Mouse (Mus musculus): ENCODE results near the gene Ptprg. TPM values are rescaled to one million over a fixed set of nuclear protein-coding genes. Genes with fewer than 3 reads are reported as not detected.

Ptprg gene
- total RNA-seq, 2 experiments from 2014 or later: 134 to 135 TPM

DNA sequence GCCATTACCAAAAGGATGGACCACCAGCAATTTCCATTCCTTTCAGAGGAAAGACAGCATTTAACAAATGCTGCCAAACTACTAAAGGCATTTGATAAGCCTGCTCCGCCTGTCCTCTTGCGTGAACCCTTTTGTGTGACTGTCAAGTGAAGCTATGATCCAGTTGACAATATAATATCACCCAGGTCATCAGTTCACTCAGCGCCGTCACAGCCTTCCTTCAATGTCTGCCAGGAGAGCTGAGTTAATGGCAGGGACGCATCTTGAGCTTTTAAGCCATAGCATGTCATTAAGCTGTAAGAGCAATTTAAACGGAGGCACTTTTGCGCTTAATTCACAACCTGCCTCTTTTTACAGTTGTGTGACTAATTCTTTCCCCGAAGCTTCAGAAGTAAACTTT, 565.9 kb downstream of the Ptprg start:
- intact Hi-C loops (cut with DNase I): no loop called here

DNA sequence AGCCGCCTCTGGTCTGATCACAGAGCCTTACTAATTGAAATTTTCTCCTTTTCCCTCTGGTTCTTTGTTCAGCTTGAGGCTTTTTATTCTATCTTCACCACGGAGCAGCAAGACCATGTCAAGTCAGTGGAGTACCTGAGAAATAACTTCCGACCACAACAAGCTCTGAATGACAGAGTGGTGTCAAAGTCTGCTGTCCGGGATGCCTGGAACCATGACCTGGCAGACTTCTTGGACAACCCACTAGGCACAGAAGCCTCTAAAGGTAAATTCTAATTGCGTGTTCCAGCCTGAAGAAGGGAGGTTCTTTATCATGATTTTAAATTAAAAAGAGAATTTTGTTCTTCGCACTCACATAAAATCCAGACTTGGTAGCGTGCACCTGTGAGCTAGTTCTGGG, 568.6 kb downstream of the Ptprg start:
- intact Hi-C loops (cut with DNase I): no loop called here
- DNase-seq (ENCODE audit: extremely low spot score in 1 of 2, low spot score in 2 of 2): no peak

More for the DNA sequence above, 565.9 kb downstream of the Ptprg start:
- DNase-seq (ENCODE audit: extremely low spot score in 1 of 2, low spot score in 2 of 2): no peak

DNA sequence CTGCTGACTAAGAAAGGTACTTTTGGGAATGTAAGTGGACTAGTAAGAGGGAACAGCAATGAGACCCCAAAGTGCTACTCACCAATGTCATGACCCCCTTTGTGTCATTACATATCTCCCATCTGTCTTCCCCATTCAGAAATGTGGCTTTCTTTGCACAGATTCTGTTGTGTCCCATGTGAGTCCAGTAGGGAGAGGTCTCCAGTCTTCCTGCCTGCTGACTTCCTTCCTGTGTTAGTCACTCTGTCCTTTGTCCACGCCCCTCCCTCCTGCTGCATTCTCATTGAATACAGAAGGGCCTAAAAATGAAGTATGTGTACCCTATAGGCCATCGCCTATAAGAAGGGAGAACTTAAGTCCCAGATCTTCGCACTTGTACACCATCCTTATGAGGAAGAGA, 571.4 kb downstream of the Ptprg start:
- DNase-seq (ENCODE audit: extremely low spot score in 1 of 2, low spot score in 2 of 2): no peak
- intact Hi-C loops (cut with DNase I): no loop called here

DNA sequence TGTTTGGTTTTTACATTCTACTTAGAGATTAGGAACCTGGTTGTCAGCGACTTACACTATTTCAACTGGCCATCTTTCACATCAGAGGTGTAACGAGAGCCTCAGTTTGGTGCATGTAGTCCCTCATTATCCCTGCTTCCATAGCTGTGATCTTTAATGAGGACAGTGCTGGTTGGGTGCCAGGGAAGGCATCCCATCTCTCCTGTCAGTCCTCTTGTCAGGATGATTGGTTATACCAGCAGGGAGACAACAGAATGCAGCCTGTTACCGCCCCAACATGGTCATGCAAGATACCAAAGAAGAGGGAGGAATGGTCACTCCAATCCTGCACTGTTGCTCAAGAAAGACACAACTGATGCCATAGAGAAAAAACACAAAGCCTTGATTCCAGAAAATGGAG, 574.6 kb downstream of the Ptprg start:
- DNase-seq (ENCODE audit: extremely low spot score in 1 of 2, low spot score in 2 of 2): no peak
- intact Hi-C loops (cut with DNase I): no loop called here

DNA sequence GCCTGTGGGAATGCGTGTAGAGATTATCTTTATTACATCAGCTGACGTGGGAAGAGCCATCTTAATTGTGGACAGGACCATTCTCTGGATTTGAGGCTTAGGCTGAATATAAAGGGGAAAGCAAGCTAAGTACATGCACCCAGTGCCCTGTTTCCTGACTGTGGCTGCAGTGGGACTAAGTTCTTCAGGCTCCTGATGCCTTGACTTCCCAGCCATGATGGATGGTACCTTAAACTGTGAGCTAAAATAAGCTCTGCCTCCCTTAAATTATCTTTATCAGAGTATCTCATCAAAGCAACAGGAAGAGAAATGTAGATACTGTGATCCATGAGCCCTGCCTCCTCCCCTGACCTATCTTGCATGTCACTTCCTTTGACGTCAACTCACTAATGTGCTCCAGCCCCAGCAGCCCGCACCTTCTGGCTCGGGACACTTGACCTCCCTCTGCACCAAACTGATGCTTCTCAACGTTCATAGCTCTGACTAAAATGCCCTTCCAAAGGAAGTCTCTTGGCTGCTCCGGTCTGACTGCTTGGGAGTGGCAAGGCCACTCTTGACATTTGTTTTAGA, 578.8 kb downstream of the Ptprg start:
- no peak for DNase-seq (ENCODE audit: extremely low spot score in 1 of 2, low spot score in 2 of 2)
- intact Hi-C loops (cut with DNase I): loop anchor here (10.0 kb wide), 1 partner anchor 217 kb away; no protein-coding TSS in a partner anchor

DNA sequence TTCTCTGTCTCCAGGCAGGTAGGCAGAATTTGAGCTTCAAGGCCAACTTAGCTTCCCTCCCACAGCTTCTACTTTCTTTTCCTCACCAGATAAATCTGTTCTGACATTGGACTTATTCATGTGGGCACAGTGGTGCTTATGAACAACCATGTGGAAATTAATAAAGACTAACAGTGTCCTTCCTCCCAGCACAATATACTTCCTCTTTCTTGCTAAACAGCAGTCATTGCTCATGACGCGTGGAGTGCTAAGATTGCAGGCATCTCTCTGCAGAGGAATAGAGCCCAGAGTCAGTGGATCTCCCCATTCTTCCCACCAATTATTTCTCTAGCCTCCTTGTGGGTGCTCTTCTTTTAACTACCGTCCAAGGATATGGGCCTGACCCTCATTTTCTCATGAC, 579.8 kb downstream of the Ptprg start:
- DNase-seq (ENCODE audit: extremely low spot score in 1 of 2, low spot score in 2 of 2): no peak
- intact Hi-C loops (cut with DNase I): loop anchor here (10.0 kb wide), 1 partner anchor 218 kb away; no protein-coding TSS in a partner anchor

DNA sequence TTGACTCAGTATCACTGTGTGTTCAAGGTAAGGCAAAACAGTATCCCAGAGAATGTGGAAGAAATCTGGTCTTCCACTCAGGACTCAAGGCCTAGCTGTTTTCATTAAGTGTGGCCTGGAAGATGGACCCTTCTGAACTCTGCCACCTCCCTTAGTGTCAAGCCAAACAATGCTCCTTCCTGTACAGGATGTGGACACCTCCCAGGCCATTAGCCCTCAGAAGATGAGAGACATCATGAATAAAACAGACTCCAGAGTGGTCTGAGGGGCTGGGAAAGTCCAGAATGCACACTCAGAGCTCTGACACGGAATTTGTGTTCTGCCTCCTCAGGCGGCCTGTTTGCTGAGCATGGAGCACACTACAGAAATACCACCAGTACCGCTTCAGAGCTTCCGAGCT, 581.2 kb downstream of the Ptprg start:
- intact Hi-C loops (cut with DNase I): loop anchor here (10.0 kb wide), 1 partner anchor 220 kb away; no protein-coding TSS in a partner anchor
- no peak for DNase-seq (ENCODE audit: extremely low spot score in 1 of 2, low spot score in 2 of 2)

DNA sequence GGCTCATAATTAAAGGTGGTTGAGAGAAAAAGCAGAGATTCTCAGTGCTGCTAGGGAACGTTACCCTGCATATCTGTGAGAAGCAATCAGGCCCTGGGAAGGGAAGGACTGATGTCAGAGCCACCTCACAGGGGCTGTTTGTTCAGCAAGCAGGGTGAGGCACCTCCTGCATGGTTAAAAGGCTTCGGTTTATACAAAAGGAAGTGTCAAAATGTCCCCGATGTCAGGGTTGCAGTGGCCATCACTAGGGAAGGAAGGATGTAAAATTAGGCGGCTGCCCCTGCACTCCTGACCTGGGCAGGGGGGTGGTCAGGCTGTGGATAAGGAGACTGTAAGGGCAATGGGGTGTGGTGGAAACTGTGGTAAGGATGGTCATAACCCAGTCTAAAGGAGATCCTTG, 583.2 kb downstream of the Ptprg start:
- DNase-seq (ENCODE audit: extremely low spot score in 1 of 2, low spot score in 2 of 2): no peak
- intact Hi-C loops (cut with DNase I): loop anchor here (2.0 to 10.0 kb wide), 2 partner anchors 222 to 580 kb away; no protein-coding TSS in a partner anchor

DNA sequence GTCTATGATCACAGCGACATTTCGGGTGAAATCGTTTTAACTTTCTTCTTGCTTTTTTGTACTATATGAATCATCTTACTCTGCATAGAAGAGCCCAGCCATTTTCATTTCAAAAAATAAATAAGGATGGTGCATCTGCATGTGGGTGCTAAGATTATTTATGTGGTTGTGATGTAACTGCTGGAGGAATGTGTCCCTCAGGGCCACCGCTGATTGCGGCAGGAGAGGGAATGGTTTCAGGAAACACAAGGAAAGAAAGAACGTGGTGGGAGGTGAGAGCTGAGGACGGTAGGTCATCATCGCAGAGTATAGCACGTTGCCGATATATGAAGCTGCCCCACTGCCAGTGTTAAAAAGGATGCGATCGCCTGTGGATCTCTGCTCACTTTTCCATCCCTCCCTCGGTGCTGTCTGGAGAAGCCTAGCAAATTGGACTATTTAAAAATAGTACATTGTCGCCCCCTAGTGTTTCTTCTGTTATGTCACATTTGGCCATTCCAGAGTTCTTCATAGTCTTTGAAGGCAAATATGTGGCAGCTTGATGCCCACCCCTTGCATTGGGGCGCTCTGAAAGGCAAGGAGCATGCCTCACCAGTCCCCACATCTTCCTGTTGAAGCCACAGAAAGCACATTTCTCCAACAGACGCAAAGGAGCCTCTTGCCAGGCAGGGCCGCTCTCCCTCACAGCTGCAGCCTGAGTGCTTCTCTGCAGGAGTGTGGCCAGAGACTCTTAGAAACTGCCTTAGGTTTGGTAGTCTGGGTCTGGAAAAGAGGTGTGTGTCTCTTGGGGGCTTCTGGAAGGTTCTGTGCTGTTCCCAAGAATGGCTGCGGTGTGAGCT, 586.5 kb downstream of the Ptprg start:
- peak; percentile 42 to 87 for DNase-seq (ENCODE audit: extremely low spot score in 1 of 2, low spot score in 2 of 2)
- intact Hi-C loops (cut with DNase I): loop anchor here (10.0 kb wide), 1 partner anchor 225 kb away; no protein-coding TSS in a partner anchor

DNA sequence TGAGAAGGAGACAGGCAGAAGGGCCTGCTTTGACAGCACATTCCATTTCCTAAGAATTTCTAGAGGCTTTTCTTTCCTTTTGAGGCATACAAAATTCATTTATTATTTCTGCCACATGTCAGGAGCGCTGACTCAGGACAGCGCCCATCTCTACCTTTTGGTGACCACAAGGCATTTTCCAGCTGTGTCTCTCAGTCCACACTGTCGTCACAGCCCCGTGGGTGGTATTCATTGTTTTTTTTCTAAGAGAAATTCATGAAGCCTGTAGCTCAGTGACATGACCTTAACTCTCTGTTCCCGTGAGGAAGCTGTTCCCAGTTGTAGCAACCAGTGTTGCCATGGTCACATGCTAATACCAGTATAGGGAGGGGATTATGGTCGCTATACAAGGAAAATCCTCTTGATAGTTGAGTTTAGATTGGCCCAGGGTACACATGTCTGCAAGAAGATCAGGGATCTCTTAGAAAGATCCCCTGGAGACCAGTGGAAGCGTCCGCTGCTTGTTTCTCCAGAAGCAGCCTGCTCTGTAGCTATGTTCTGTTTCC, 590.7 kb downstream of the Ptprg start:
- intact Hi-C loops (cut with DNase I): no loop called here
- no peak for DNase-seq (ENCODE audit: extremely low spot score in 1 of 2, low spot score in 2 of 2)

DNA sequence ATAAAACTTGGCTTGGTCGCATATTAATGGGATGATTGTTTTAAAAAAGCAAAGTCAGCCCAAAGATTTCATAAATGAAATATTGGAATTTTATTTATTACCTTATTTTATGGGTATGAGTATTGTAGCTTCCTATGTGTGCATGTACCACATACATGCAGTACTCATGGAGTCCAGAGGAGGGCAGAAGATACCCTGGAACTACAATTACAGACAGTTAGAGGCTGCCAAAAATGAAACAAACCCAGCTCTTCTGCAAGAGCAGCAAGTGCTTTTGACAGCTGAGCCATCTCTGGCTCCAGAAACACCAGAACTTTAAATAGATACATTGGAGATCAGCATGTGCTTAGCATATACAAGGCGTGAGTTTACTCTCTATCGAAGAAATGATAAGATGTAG, 592.6 kb downstream of the Ptprg start:
- intact Hi-C loops (cut with DNase I): no loop called here
- peak in 1 of 2 experiments; percentile 29 for DNase-seq (ENCODE audit: extremely low spot score in 1 of 2, low spot score in 2 of 2)

DNA sequence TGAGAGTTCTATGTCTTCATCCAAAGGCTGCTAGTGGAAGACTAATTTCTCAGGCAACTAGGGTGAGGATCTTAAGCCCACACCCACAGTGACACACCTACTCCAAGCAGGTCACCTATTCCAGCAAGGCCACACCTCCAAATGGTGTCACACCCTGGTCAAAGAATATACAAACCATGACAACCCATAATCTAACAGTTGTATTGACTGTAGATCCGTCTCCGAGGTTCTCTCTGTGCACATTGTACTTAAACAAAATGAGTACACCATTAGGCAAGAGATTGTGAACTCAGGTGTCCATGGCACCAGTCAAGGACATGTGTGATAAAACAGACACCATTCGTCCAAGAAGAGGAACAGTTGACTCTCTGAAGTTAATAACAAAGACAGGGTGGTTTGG, 596.2 kb downstream of the Ptprg start:
- no peak for DNase-seq (ENCODE audit: extremely low spot score in 1 of 2, low spot score in 2 of 2)
- intact Hi-C loops (cut with DNase I): no loop called here

DNA sequence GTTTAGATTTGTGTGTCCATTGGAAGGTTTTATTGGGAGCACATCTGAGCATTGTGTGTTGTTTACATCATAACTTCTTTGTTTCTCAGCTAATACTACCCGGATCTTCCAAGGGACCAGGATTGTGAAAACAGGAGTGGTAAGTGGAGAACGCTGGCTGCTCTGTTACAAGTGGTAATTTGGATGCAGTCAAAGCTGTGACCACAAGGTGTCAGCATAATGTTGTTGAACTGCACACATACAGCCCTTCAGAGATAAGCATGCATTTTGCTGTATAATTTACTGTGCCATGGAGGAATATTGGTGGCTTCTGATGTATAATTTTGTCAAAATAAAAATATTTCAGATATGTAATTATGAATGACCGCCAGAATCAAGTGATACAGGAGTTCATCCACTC, 598.6 kb downstream of the Ptprg start:
- DNase-seq (ENCODE audit: extremely low spot score in 1 of 2, low spot score in 2 of 2): peak; percentile 60 to 78
- intact Hi-C loops (cut with DNase I): loop anchor here (5.0 kb wide), 1 partner anchor 125 kb away; no protein-coding TSS in a partner anchor

DNA sequence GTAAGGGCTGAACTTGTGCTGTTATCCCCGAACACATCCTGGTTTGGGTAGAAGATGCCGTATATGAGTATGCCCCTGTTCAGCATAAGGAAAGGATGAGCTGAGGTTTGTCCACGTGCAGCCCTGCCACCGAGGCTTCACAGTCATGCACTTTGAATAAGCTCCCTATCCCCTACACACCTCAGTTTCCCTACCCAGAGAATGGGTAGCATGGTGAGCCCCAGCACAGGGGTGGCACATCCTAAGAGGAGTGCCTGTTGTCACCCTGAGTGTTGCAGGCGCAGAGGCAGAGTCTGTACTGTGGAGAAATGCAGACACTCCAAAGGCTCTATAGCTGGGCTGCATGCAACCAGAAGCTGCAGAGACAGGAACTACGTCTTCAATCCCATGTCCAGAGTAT, 599.4 kb downstream of the Ptprg start:
- intact Hi-C loops (cut with DNase I): loop anchor here (5.0 kb wide), 1 partner anchor 125 kb away; no protein-coding TSS in a partner anchor
- no peak for DNase-seq (ENCODE audit: extremely low spot score in 1 of 2, low spot score in 2 of 2)

DNA sequence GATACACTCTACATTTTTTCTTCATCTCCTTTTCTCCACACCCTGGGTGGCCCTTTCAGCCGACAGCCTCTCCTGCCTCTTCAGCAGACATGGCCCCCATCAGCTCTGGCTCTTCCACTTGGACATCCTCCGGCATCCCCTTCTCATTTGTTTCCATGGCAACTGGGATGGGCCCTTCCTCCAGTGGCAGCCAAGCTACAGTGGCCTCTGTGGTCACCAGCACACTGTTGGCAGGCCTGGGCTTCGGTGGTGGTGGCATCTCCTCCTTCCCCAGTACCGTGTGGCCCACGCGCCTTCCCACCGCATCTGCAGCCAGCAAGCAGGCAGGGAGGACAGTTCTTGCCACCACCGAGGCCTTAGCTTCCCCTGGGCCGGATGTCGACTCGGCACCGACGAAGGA, 600.3 kb downstream of the Ptprg start:
- no peak for DNase-seq (ENCODE audit: extremely low spot score in 1 of 2, low spot score in 2 of 2)
- intact Hi-C loops (cut with DNase I): loop anchor here (5.0 kb wide), 1 partner anchor 124 kb away; no protein-coding TSS in a partner anchor

DNA sequence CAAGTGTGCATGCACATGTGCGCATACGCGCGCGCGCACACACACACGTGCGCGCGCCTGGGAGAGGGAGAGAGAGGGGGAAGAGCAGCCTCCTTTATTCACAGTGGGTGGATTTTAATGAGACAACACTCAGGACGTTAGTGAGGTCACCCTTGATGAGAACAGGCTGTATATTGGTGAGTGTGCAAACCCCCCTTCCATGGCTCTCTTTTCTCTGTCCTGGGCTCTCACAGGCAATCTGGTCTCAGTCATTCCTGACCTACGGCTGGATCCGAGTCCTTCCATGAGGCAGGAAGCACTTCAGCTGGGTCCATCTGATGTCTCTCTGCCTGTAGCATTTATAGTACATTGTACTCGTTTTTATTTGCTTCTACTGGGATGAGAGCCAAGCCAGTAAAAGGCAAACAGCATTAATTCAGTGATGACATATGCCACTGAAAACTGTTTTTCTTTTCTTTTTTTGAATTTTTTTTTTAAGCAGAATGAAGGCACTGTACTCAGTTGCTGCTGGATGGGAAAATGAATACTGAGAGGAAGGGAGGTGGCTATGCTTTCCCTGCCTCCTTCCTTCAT, 608.5 kb downstream of the Ptprg start:
- intact Hi-C loops (cut with DNase I): no loop called here
- peak; percentile 17 to 31 for DNase-seq (ENCODE audit: extremely low spot score in 1 of 2, low spot score in 2 of 2)

DNA sequence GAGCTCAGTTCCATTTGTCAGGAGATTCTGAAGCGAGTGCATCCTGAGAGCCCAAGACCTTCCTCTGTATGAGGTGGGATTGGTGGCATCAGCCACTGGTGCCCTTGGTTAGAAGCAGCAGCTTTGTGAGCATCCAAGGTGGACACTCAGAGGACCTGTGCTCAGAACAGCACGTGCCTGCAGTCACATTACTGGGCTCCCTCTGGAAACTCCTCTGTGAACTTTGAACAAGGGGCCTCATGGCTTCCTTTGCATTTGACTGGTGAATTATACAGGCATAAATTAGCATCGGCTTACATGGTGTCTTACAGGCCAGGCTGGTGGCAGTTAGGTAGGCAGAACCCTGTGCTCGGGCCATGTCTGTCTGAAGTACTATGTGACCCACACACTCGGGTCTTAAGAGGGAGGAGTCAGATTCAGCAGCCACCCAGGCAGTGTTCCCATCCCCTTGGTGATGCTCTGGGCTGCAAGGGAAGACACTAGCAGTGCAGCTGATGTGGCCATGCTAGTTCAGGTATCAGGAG, 609.1 kb downstream of the Ptprg start:
- DNase-seq (ENCODE audit: extremely low spot score in 1 of 2, low spot score in 2 of 2): no peak
- intact Hi-C loops (cut with DNase I): no loop called here

DNA sequence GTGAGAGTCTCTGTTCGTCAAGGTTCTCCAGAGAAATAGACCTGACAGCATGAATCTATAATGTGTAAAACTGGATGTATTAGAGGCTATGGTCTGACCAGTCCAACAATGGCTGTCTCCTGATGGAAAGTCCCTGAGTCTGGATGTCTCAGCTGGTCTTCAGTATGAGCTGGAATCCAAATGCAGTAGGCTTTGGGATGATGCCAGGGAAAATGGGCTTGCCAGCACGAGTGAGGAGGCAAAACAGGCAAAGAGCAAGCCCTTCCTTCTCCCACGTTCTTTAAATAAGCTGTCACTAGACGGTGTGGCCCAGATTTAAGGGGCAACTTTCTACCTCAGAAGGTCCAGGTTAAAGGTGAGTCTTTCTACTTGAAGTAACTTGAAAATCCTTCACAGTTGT, 609.9 kb downstream of the Ptprg start:
- intact Hi-C loops (cut with DNase I): no loop called here
- peak in 1 of 2 experiments; percentile 33 for DNase-seq (ENCODE audit: extremely low spot score in 1 of 2, low spot score in 2 of 2)

DNA sequence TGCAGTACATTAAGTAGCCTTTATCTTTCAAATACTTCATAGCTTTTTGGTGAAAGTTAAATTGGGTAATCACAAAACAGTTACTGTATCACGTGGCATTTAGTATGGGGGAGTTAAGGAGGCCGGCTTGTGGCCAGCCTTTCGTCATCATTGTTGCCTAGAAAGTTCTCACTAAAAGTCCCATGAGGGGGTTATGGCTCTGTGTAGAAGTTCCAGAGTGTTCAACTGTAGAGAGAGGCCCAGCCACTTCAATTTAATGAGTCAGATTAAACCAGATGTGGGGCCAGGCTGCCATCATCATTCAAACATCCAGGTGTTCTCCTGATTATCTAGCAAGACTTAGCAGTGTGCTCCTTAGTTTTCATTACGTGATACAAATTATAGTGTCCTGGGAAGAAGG, 613.9 kb downstream of the Ptprg start:
- no peak for DNase-seq (ENCODE audit: extremely low spot score in 1 of 2, low spot score in 2 of 2)

More for the DNA sequence above, 613.9 kb downstream of the Ptprg start:
- intact Hi-C loops (cut with DNase I): no loop called here

Measured in left cerebral cortex, postnatal 10 days (tissue).